Mouse (Mus musculus) forebrain, embryonic 10.5 days (tissue): ENCODE data around the gene Bicral. TPM values are rescaled to one million over a fixed set of nuclear protein-coding genes. Genes with fewer than 3 reads are reported as not detected.

Source experiments
- DNase-seq: peaks from one replicate; pipeline ENCODE4 v3.0.0-alpha.2; 2017; ENCODE audit warnings: low spot score; ENCODE audit errors: extremely low spot score
- H3K27ac ChIP-seq: fragments of 300-500 bp; sonication (generic); 2 replicates; pipeline ENCODE4 v1.5.1; 2016; ENCODE audit warnings: mild to moderate bottlenecking
- H3K27me3 ChIP-seq: fragments of 300-500 bp; sonication (generic); 2 replicates; pipeline ENCODE4 v1.6.1; 2016; ENCODE audit warnings: mild to moderate bottlenecking; ENCODE audit not compliant: poor library complexity, severe bottlenecking
- H3K36me3 ChIP-seq: fragments of 300-500 bp; sonication (generic); replicated peaks from 2 replicates; pipeline ENCODE4 v1.6.1; 2016; ENCODE audit warnings: mild to moderate bottlenecking, moderate library complexity
- H3K4me1 ChIP-seq: fragments of 300-500 bp; sonication (generic); 2 replicates; pipeline ENCODE4 v1.6.1; 2016
- H3K4me3 ChIP-seq: fragments of 300-500 bp; sonication (generic); 2 replicates; pipeline ENCODE4 v1.5.1; 2016; ENCODE audit warnings: mild to moderate bottlenecking, moderate library complexity
- H3K9me3 ChIP-seq: fragments of 300-500 bp; sonication (generic); 2 replicates; pipeline ENCODE4 v1.6.1; 2016; ENCODE audit warnings: mild to moderate bottlenecking, moderate library complexity
- WGBS: fragments of 180-500 bp; shearing (Covaris S2); methylation state at CpG from one replicate; pipeline ENCODE4 v1.1.7; 2016; 5-methylcytosine and 5-hydroxymethylcytosine counted together
- polyA plus RNA-seq: library from polyadenylated mRNA; unstranded; fragments of >200 nt; fragmentation: Nextera tagmentation; extraction: Ambion mirVana; gene quantifications from 2 replicates; pipeline ENCODE4 v1.2.1, GENCODE M21; 2016

Gene Bicral
- polyA plus RNA-seq, 1 experiment from 2014 or later = 4.1 TPM

DNA sequence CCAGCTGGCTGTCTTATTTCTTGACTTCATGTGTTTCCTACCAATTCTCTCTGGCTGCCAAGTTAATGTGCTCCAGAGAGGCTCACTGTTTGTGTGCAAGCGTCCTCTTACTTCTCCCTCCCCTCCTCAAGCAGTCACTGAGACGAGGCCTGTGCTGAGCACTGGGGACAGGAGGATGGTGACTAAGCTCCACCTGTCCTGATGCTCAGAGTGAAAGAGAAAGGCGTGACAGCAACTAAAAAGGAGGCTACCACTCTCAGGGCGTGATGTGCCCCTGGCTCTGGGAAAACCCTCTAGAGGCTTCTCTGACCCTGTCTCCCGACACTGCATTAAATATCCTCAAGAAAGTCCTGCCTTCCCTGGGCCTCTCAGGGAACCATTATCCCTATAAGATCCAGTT lies 109.0 kb downstream of the Bicral start:
- Histone ChIP-seq H3K9me3 (no peaks in the 10 kb centered on the region), H3K27ac (no peak overlapping the region), H3K27me3 (no peaks in the 10 kb centered on the region), H3K36me3 (peaks cover 53% of the 10 kb centered on the region), H3K4me3 (no peak overlapping the region), H3K4me1 (peaks cover 22% of the 10 kb centered on the region)
- WGBS = 91% methylated on average over 5 of the region's 5 CpGs
- DNase-seq = no peak

Other genes starting within 250 kb of the Bicral start
- 66.0 and 68.4 TPM in 2 replicates for gene Ptk7, start 229.0 kb downstream of the Bicral start, polyA plus RNA-seq
- 29.1 and 31.8 TPM in 2 replicates for gene Klc4, start 212.5 kb downstream of the Bicral start, polyA plus RNA-seq
- gene Mrpl2, start 212.3 kb downstream of the Bicral start, polyA plus RNA-seq = 136 and 137 TPM in 2 replicates
- 38.0 and 40.9 TPM in 2 replicates for gene Cul7, start 208.1 kb downstream of the Bicral start, polyA plus RNA-seq
- gene Rrp36, start 184.1 kb downstream of the Bicral start, polyA plus RNA-seq = 69.0 and 70.1 TPM in 2 replicates
- gene Mea1, start 179.7 kb downstream of the Bicral start, polyA plus RNA-seq = 163 and 165 TPM in 2 replicates
- gene Klhdc3, start 177.6 kb downstream of the Bicral start, polyA plus RNA-seq = 132 and 133 TPM in 2 replicates
- 144 and 154 TPM in 2 replicates for gene Ppp2r5d, start 153.4 kb downstream of the Bicral start, polyA plus RNA-seq
- 19.6 and 20.2 TPM in 2 replicates for gene Pex6, start 147.0 kb downstream of the Bicral start, polyA plus RNA-seq
- gene Gnmt, start 129.3 kb downstream of the Bicral start, polyA plus RNA-seq = 0.80 and 0.87 TPM in 2 replicates
- 71.8 and 71.9 TPM in 2 replicates for gene Cnpy3, start 106.3 kb downstream of the Bicral start, polyA plus RNA-seq
- 0.55 and 1.00 TPM in 2 replicates for gene Ptcra, start 94.8 kb downstream of the Bicral start, polyA plus RNA-seq
- gene 2310039H08Rik, start 85.8 kb downstream of the Bicral start, polyA plus RNA-seq = 54.4 and 54.7 TPM in 2 replicates
- 242 and 248 TPM in 2 replicates for gene Rpl7l1, start 75.8 kb downstream of the Bicral start, polyA plus RNA-seq
- gene Tbcc, start 32.2 kb upstream of the Bicral start, polyA plus RNA-seq = 43.1 and 48.4 TPM in 2 replicates
- not detected in 2 replicates for gene Prph2, start 52.0 kb upstream of the Bicral start, polyA plus RNA-seq
- 13.3 and 15.7 TPM in 2 replicates for gene Ubr2, start 152.1 kb upstream of the Bicral start, polyA plus RNA-seq